Mouse (Mus musculus) hematopoietic multipotent progenitor cell, adult 10-12 weeks (in vitro differentiated cells): ENCODE results near the gene Gm13040. TPM values are rescaled to one million over a fixed set of nuclear protein-coding genes. Genes with fewer than 3 reads are reported as not detected.

Source experiments
- polyA plus RNA-seq: library from polyadenylated mRNA; stranded (reverse); fragments of >175 nt; gene quantifications from 2 replicates; pipeline ENCODE4 v1.2.3, GENCODE M21; 2012; ENCODE audit warnings: low replicate concordance

Gene Gm13040
- not detected in 2 replicates for polyA plus RNA-seq

GRCm38 (mm10) chr4:143535654-143536053, at the start of gene Gm13040:
Gene Gm13040 (plus strand): TSS chr4:143535954.

GRCm38 (mm10) chr4:143511043-143511442, 24.7 kb upstream of the Gm13040 start, which contains the start of gene Gm13043:
Gene Gm13043 (plus strand): TSS chr4:143511343.

GRCm38 (mm10) chr4:143551400-143551799, 15.6 kb downstream of the Gm13040 start, which contains the start of the genes BC080695 and Gm13057:
Gene BC080695 (plus strand): TSS chr4:143551700.
Gene Gm13057 (plus strand): TSS chr4:143551709.

Other genes starting within 250 kb of the Gm13040 start
- gene Pdpn, start 236.4 kb upstream of the Gm13040 start, polyA plus RNA-seq = not detected in 2 replicates
- gene Lrrc38, start 186.2 kb upstream of the Gm13040 start, polyA plus RNA-seq = not detected in 2 replicates
- gene Pramel1, start 141.5 kb upstream of the Gm13040 start, polyA plus RNA-seq = not detected in 2 replicates
- gene Pramef8, start 123.5 kb upstream of the Gm13040 start, polyA plus RNA-seq = 1.0 and 1.9 TPM in 2 replicates
- gene Oog4, start 85.6 kb upstream of the Gm13040 start, polyA plus RNA-seq = not detected in 2 replicates
- gene Gm13043, start 24.6 kb upstream of the Gm13040 start, polyA plus RNA-seq = not detected in 2 replicates
- gene BC080695, start 15.7 kb downstream of the Gm13040 start, polyA plus RNA-seq = not detected in 2 replicates
- not detected in 2 replicates for gene Gm13057, start 15.8 kb downstream of the Gm13040 start, polyA plus RNA-seq
- not detected in 2 replicates for gene Gm13083, start 79.0 kb downstream of the Gm13040 start, polyA plus RNA-seq
- gene Gm13088, start 121.3 kb downstream of the Gm13040 start, polyA plus RNA-seq = not detected in 2 replicates
- not detected in 2 replicates for gene Gm13089, start 166.8 kb downstream of the Gm13040 start, polyA plus RNA-seq
- not detected in 2 replicates for gene Gm13078, start 183.5 kb downstream of the Gm13040 start, polyA plus RNA-seq